Mouse (Mus musculus) lung, postnatal 0 days (tissue): ENCODE data around the gene Fhad1. TPM values are rescaled to one million over a fixed set of nuclear protein-coding genes. Genes with fewer than 3 reads are reported as not detected.

Source experiments
- ATAC-seq: fragments of 200-750 bp; cut with Nextera tagmentation; 2 replicates; pipeline ENCODE4 v1.8.0; 2017; ENCODE audit warnings: moderate library complexity
- DNase-seq: peaks from one replicate; pipeline ENCODE4 v3.0.0-alpha.2; 2016; ENCODE audit warnings: low spot score
- H3K27ac ChIP-seq: fragments of 300-500 bp; sonication (generic); 2 replicates; pipeline ENCODE4 v1.5.1; 2014; ENCODE audit warnings: antibody characterized with exemption, mild to moderate bottlenecking, low read length, mixed read lengths
- H3K27me3 ChIP-seq: fragments of 300-500 bp; sonication (generic); replicated peaks from 2 replicates; pipeline ENCODE4 v1.6.1; 2014; ENCODE audit warnings: low read length, mixed read lengths; ENCODE audit not compliant: insufficient read depth
- H3K36me3 ChIP-seq: fragments of 300-500 bp; sonication (generic); 2 replicates; pipeline ENCODE4 v1.6.1; 2014; ENCODE audit warnings: low read length, mixed read lengths; ENCODE audit not compliant: insufficient read depth
- H3K4me1 ChIP-seq: fragments of 300-500 bp; sonication (generic); 2 replicates; pipeline ENCODE4 v1.6.1; 2014; ENCODE audit warnings: antibody characterized with exemption, low read depth, low read length, mixed read lengths; ENCODE audit not compliant: insufficient read depth
- H3K4me2 ChIP-seq: fragments of 300-500 bp; sonication (generic); replicated peaks from 2 replicates; pipeline ENCODE4 v1.6.1; 2014; ENCODE audit warnings: low read depth, mild to moderate bottlenecking, low read length, moderate library complexity, mixed read lengths
- H3K4me3 ChIP-seq: fragments of 300-500 bp; sonication (generic); 2 replicates; pipeline ENCODE4 v1.5.1; 2014; ENCODE audit warnings: low read depth, low read length
- H3K9ac ChIP-seq: fragments of 300-500 bp; sonication (generic); replicated peaks from 2 replicates; pipeline ENCODE4 v1.6.1; 2014; ENCODE audit warnings: low read depth, mild to moderate bottlenecking
- H3K9me3 ChIP-seq: fragments of 300-500 bp; sonication (generic); 2 replicates; pipeline ENCODE4 v1.6.1; 2016; ENCODE audit warnings: low read length, mixed read lengths
- CTCF ChIP-seq: IDR thresholded peaks from 2 replicates; pipeline ENCODE4 v1.5.1; 2016; ENCODE audit warnings: antibody characterized with exemption, mild to moderate bottlenecking
- EP300 ChIP-seq: IDR thresholded peaks from 2 replicates; pipeline ENCODE4 v1.6.1; 2016; ENCODE audit warnings: antibody characterized with exemption, mild to moderate bottlenecking, control low read depth
- WGBS: fragments of 180-500 bp; shearing (Covaris S2); extraction: QIAGEN DNeasy Blood & Tissue Kit; methylation state at CpG from one replicate; pipeline ENCODE4 v1.1.7; 2014; 5-methylcytosine and 5-hydroxymethylcytosine counted together
- polyA plus RNA-seq: library from polyadenylated mRNA; unstranded; fragments of >200 nt; fragmentation: Nextera tagmentation; extraction: Ambion mirVana; gene quantifications from 2 replicates; pipeline ENCODE4 v1.2.1, GENCODE M21; 2015

The Fhad1 gene
- polyA plus RNA-seq, 1 experiment from 2014 or later = 6.5 TPM

DNA sequence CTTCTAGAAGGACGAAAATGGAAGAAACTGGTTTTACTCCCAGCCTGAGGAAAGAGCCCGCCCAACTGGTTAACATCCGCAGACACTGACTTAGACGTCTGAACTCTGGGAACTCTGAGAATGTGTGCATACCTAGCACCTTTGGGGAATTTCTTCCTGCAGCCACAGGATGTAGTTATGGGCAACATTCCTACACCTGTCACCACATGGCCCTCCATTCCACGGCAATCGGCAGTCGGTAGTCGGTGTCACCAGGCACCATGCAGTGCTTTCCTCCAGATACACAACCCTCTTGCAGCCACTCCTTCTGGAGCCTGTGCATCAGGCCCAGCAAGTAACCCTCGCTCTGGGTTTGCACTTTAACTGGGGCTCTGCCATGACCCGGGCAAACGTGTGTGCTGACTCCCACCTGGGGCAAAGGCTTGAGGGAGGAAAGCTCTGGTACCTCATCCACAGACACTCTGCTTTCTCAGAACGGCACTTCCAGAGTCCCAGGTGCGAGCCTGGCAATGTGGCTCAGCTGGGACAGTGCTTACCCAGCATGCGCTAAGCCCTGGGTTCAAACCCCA lies 30.8 kb upstream of the Fhad1 start:
- Histone ChIP-seq H3K9ac (no peak overlapping the region), H3K9me3 (no peaks in the 10 kb centered on the region), H3K27me3 (no peaks in the 10 kb centered on the region), H3K4me3 (no peak overlapping the region), H3K4me2 (no peak overlapping the region), H3K36me3 (no peaks in the 10 kb centered on the region), H3K27ac (no peak overlapping the region), H3K4me1 (no peaks in the 10 kb centered on the region)
- TF ChIP-seq CTCF (no peak), EP300 (no peak)
- ATAC-seq (no peak), DNase-seq (no peak)
- 73% methylated on average over 14 of the region's 14 CpGs for WGBS

DNA sequence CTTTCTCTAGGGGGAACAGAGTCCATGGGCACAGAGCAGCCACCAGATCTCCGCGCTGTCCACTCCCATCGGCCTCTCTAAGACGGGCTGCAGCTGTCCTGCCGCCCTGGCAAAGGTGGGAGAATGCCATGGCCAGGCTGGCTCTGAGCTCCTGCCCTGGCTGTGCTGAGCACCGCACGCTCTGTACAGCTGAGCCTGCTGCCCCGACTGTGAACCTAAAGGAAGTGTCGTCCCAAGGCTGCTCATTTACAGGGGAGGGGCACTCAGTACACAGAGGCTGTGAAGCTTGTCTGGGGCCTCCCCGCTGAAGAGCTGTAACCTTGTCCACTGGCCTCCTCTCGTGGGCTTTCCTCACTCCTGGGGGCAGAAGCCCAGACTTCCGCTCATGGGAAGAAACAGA lies 29.6 kb upstream of the Fhad1 start:
- no peak overlapping the region for H3K4me3 ChIP-seq
- H3K36me3 ChIP-seq = no peaks in the 10 kb centered on the region
- no peaks in the 10 kb centered on the region for H3K9me3 ChIP-seq
- no peaks in the 10 kb centered on the region for H3K4me1 ChIP-seq
- no peak for TF ChIP-seq EP300
- TF ChIP-seq CTCF = no peak
- peak; percentile 37 for ATAC-seq
- no peaks in the 10 kb centered on the region for H3K27me3 ChIP-seq
- no peak overlapping the region for H3K4me2 ChIP-seq
- WGBS = 50% methylated on average over 12 of the region's 12 CpGs
- no peak overlapping the region for H3K9ac ChIP-seq
- peak; percentile 20 for DNase-seq
- H3K27ac ChIP-seq = no peak overlapping the region

DNA sequence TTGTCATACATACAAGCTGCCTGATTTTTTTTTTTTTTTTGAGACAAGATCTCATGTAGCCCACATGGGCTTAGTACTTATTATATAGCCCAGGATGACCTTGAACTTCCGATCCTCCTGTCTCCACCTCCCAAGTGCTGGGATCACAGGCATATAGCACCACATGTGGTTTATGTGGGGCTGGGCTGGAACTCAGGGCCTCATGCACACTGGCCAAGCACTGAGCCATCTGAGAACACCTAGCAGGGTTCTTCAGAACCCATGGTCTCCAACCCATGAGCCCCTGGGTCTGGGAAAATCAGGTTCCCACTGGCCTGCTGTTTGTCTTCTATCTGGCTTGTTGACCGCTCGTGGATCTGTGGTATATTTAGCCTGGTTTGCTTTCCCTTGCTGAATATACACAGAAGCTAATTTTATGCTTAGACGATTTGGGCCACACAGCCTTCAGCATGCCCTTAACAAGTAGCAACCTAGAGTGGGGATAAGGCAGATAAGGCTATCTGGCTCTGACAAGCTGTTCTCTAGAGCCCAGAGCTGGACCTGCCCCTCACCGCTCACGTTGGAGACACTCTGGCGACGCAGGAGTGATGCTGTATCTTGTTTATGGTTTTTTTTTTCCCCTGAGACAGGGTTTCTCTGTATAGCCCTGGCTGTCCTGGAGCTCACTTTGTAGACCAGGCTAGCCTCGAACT lies 24.9 kb upstream of the Fhad1 start:
- 79% methylated on average over 9 of the region's 9 CpGs for WGBS
- ATAC-seq = no peak
- H3K9ac ChIP-seq = no peak overlapping the region
- DNase-seq = no peak
- H3K36me3 ChIP-seq = no peaks in the 10 kb centered on the region
- H3K4me3 ChIP-seq = no peak overlapping the region
- H3K4me1 ChIP-seq = no peaks in the 10 kb centered on the region
- no peaks in the 10 kb centered on the region for H3K9me3 ChIP-seq
- no peak overlapping the region for H3K27ac ChIP-seq
- TF ChIP-seq CTCF (no peak), EP300 (no peak)
- H3K4me2 ChIP-seq = no peak overlapping the region
- H3K27me3 ChIP-seq = no peaks in the 10 kb centered on the region

DNA sequence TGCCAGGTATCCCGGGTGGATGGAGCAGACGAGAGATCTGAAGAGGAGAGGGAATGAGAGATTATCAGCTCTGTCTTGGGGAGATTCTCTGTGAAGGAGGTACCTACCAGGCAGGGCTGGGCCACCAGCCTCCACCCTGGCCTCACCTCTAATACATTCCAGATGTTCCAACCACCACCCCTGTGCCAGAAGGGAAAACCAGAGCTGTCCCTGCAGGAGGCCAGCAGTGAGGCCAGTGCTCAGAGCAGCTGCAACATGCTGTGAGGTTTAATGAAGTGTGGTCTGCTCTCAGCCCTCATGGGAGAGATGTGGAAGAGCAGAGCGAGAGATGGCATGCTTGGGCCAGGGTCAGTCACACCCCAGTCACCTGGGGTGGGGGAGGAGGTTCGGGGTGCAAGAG lies 23.0 kb upstream of the Fhad1 start:
- no peak for ATAC-seq
- Histone ChIP-seq H3K36me3 (no peaks in the 10 kb centered on the region), H3K4me3 (no peak overlapping the region), H3K9ac (no peak overlapping the region), H3K9me3 (no peaks in the 10 kb centered on the region), H3K4me2 (no peak overlapping the region), H3K27ac (no peak overlapping the region), H3K27me3 (no peaks in the 10 kb centered on the region), H3K4me1 (no peaks in the 10 kb centered on the region)
- no peak for DNase-seq
- 70% methylated on average over 4 of the region's 4 CpGs for WGBS
- TF ChIP-seq CTCF = no peak
- no peak for TF ChIP-seq EP300

DNA sequence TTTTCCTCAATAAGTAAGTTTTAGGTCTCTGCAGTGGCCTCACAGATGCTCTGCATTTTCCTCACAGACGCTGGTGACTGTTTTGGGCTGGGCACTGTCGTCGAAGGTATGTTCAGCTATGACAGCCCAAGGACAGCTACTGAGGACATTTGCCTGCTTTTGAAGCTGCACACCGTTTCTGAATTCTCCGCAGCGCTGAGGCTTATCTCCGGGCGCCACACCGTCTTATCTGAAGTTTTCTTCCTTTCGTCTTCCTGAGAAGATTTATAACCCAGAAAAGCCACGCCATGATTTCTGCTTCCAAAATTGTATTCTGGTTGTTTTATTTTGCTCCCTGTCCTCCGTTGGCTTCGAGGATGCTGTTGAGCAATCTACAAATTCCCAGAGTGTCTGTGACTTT lies 13.7 kb upstream of the Fhad1 start:
- no peaks in the 10 kb centered on the region for H3K36me3 ChIP-seq
- 40% methylated on average over 13 of the region's 13 CpGs for WGBS
- ATAC-seq (no peak), DNase-seq (no peak)
- no peak overlapping the region for H3K27ac ChIP-seq
- TF ChIP-seq CTCF = no peak
- no peak for TF ChIP-seq EP300
- no peak overlapping the region for H3K9ac ChIP-seq
- H3K9me3 ChIP-seq = no peaks in the 10 kb centered on the region
- no peak overlapping the region for H3K4me2 ChIP-seq
- H3K27me3 ChIP-seq = no peaks in the 10 kb centered on the region
- H3K4me3 ChIP-seq = no peak overlapping the region
- no peaks in the 10 kb centered on the region for H3K4me1 ChIP-seq

DNA sequence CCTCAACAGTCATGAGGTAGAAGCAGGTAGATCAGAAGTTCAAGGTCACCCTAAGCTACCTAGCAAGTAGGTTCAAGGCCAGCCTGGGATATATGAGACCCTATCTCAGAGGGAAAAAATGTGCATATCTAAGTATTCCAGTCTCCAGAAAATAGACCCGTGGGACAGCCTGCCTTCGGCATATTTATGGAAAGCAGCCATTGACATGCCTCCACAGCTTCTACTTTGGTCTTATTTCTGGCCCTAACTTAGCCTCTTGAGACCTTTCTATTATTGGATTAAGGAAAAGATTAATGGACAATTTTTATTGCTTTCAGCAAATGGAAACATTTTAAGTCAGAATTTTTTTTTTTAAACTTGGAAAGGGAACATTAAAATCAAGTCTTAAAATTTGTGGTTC lies 12.1 kb upstream of the Fhad1 start:
- Histone ChIP-seq H3K36me3 (no peaks in the 10 kb centered on the region), H3K4me3 (no peak overlapping the region), H3K4me2 (no peak overlapping the region), H3K27ac (no peak overlapping the region), H3K4me1 (no peaks in the 10 kb centered on the region), H3K27me3 (no peaks in the 10 kb centered on the region), H3K9me3 (no peaks in the 10 kb centered on the region), H3K9ac (no peak overlapping the region)
- ATAC-seq = no peak
- no peak for DNase-seq
- WGBS = 68% methylated on average over 2 of the region's 2 CpGs
- TF ChIP-seq EP300 = no peak
- TF ChIP-seq CTCF = no peak
